Mouse (Mus musculus): Measurements from ENCODE around the gene Cct4.

Cct4 gene

GRCm38 (mm10) chr11:23047663-23048582, 57.6 kb downstream of the Cct4 start:
- no peak for DNase-seq

- no peak for DNase-seq
Measured at GRCm38 (mm10) chr11:23049642-23050041, 59.3 kb downstream of the Cct4 start.

GRCm38 (mm10) chr11:23052353-23052752, 62.0 kb downstream of the Cct4 start:
- peak; percentile 21 for DNase-seq

Measured in kidney, adult 11 months (tissue).